Mouse (Mus musculus) spleen, postnatal 36 days (tissue): ENCODE results near the gene Cyp2d11.
"Not testable (repeated sequence)": the region's sequence is repeated elsewhere in the genome, so short reads cannot be mapped to it uniquely, and the experiment has no call there.

Experiments
- DNase-seq, 2 experiments: peaks; one replicate each; pipeline ENCODE4 v3.0.0; 2022; ENCODE audit warnings: low spot score in 2 of 2, mixed read lengths in 1 of 2

Gene Cyp2d11

DNA sequence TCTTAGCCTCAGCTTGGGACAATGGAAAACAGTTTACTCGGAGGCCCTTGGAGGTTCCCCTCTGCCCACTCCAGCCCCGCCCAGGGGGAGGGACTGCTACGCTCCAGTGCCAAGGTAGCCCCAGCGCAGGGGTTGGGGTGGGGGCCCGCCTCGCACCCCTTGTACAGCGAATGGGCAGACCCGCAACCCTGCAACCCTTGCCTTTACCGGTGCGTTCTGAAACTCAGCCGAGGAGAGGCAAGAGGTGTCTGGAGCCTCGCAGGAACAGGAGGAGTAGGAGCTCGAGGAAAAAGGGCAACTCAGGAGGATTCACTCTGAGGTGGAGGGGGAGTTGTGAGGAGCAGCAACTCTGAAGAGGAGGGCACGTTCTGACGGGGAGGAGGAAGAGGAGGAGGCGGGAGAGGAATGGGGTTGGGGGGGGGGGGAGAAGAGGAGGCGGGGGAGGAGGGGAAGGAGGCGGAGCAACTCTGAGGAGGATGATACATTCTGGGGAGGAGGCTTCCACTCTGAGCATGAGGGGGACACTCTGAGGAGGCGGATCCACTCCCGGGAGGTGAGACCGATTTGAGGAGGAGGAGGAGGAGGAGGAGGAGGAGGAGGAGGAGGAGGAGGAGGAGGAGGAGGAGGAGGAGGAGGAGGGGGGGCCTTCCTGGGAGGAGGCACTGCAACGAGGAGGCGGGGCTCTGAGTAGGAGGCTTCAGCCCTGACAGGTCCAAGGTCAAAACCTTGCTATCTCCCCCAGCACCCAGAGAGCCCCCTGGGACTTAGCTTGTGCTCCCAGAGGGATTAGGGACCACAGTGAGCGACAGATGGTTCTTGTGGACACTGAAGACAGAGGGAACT, 13.7 kb downstream of the Cyp2d11 start, which contains the start of gene Cyp2d22:
Gene Cyp2d22, minus strand, starts transcription at position 390 of the 843 bp plus-strand sequence.
- DNase-seq: peak; percentile 40 to 46

DNA sequence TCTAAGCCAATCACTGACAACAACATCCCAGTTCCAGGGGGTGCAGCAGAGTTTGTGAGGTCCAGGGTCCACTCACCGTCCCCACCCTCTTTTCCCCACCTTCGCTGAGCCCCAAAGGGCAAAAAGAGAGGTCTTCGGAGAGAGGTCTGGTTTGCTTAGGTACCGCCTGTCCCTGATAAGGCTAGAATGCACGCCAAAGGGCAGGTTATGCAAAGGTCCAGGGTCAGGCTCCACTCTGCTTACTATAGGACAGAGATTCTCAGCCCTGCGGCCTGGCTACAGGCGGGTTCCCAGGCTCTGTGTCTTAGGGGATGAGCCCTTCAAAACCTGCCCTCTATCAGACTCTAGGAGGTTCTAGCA, 14.3 kb downstream of the Cyp2d11 start:
- DNase-seq: no peak

DNA sequence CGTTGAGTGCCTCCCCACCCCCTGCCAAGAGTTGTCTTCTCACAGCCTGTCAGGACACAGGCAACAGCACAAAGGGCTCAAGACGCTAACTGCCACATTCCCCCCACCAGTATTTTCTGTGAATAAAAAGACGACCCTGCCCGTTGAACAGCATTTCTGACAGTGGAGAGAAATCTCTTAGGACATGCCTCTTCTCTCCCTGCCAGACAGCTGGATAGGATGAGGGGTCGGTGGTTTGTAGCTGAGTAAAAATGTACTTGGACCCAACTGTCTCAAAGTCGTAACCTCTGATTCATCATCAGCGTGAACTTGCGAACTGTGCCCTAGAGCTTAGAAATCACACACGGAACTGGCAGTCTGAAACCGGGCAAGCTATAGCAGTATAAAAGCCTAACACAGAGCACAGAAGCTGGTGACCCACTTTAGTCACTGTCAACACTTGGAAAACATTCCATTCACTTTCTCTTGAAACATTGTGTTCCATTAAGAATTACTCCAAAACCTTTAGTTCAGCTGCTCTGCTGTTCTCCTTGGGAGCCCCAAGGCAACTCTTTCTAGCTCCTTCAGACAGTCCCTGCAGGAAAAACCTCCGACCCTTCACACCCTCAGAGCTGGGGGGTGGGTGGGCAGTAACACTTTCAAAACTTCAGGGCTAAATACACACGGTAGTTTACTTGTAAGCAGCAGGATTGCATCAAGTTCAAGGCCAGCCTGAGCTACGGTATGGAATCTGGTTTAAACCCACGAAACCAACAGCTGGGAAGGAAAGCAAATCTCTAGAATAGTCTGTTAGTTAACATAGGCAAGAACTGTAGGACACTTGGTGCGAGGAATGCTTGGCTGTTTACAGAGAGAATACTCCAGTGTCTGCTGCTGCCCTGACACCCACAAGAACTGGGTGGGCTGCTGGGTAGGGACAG, 15.3 kb downstream of the Cyp2d11 start:
- no peak for DNase-seq

DNA sequence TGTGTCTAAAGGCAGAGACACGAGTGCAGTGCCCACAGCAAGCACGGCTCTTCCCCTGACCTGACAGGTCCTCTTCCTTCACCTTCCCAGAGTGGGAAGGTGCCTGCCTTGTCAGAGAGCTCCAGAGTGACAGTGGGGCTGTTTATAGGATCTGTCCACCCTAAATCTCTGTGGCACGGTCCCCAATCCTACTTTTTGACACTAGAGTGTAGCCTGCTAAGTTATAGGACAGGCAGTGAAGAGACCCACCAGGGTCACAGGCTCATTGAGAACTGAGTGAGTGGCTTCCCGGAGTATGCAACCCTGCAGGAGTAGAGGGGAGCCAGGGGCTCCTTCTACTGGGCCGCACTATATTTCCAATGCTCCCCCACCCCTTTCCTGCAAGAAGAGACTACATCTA, 16.1 kb downstream of the Cyp2d11 start:
- no peak for DNase-seq

- DNase-seq: no peak
Measured at GRCm38 (mm10) chr15:82376393-82377138, 17.3 kb downstream of the Cyp2d11 start.

DNA sequence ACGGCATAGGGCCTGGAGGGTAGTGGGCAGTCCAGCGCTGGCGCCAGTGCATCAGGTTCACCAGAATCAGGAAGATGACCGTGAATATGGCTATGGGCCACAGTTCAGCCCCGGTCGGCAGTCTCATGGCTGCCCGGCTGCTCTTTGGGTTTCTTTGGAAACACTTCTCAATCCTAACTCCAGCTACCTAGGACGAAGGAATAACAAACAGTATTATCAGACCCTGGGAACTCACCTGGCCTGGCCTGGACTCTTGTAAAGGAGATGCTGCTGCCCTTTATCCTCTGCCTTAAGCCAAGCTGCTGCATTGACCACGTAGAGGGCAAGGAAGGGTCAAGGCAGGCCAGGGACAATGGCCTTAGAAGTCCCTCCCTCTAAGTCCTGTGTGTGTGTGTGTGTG, 18.0 kb downstream of the Cyp2d11 start:
- no peak for DNase-seq

- no peak for DNase-seq
Measured at GRCm38 (mm10) chr15:82374437-82374836, 19.4 kb downstream of the Cyp2d11 start.

- DNase-seq: no peak
Measured at GRCm38 (mm10) chr15:82372991-82373390, 20.8 kb downstream of the Cyp2d11 start.

GRCm38 (mm10) chr15:82372446-82372845, 21.4 kb downstream of the Cyp2d11 start:
- no peak for DNase-seq

DNA sequence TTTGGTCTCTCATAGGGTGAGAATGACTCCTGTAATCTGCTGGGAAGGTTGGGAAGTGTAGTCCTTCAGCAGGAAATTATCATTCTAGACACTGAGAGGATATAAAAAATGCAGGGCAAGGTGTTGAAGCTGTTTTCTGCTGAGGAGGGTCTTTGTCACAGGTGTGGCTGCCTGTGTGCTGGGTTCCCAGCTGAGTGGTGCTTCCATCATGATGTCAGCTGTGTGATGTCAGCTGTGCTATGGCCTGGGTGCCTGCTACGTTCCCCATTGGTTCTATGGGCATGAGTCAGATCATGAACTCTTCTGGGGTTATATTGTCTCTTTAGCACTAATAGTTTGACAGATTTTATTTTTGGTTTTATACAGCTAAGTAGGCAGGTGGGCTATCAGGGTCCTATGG, 25.0 kb downstream of the Cyp2d11 start:
- DNase-seq: no peak

GRCm38 (mm10) chr15:82368146-82368545, 25.7 kb downstream of the Cyp2d11 start:
- no peak for DNase-seq

- not testable (repeated sequence) for DNase-seq
Measured at GRCm38 (mm10) chr15:82364561-82364960, 29.3 kb downstream of the Cyp2d11 start.

GRCm38 (mm10) chr15:82363801-82364200, 30.0 kb downstream of the Cyp2d11 start:
- DNase-seq: not testable (repeated sequence)

- no peak for DNase-seq
Measured at GRCm38 (mm10) chr15:82362234-82362633, 31.6 kb downstream of the Cyp2d11 start.

DNA sequence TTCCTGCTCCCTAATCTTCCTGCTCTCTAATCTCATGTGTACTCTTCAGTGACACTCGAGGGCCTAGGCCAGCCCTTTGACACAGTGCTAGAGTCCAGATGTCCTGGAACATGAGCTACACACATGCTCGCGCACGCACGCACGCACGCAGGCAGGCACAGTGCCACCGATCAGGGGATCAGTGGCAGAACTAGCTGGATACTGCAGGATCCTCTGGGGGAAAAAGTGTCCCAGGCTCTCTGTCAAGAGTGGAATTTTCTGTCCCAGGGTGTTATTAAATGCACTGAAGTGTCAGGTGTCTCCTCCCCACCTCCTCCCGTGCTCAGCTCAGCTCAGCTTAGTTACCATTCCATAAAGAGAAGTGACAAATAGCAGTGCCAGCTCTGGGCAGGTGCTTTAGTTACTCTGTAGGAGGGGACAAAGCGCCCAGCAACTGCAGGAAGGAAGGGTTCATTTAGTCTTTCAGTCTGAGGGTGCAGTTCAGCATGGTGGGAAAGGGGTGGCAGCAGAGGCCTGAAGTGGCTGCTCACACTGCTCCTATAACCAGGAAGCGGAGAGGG, 32.3 kb downstream of the Cyp2d11 start:
- no peak for DNase-seq

DNA sequence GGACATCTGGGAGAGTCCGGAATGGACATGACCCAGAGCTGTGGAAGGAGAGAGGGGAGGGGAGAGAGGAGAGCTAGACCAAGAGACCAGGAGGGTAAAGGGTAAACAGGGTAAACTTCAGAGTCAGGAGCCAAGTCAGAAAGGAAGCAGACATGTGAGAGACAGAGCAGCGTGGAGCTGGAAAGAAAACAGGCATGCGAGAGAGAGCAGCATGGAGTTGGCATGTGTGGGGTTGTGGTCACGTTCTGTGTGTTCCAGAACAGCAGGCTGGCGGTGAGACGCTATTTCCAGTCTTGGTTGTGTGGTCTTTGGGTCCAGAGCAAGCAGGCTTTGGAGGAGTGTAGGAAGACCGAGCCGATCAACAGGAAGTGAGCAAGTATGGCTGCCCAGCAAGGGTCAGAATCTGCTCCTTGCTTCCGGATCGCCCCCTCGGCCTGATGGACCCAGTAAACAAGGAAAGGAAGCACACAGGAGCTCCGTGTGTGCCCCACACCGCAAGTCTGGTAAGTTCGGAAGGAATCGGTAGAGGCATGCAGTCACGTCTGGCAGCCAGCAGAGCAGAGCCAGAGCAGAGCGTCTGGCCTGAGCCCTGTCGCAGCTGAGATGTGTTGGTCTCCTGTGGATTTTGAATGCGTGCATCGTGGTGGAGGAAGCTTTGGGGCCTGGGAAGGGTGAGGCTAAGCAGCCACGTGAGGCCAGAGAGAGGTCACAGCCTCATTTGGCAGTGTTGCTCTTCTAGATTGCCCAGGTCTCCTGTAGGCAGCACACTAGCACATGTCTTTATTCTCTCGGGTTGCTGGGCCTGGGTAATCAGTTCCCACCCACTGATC, 35.2 kb downstream of the Cyp2d11 start:
- DNase-seq: no peak

DNA sequence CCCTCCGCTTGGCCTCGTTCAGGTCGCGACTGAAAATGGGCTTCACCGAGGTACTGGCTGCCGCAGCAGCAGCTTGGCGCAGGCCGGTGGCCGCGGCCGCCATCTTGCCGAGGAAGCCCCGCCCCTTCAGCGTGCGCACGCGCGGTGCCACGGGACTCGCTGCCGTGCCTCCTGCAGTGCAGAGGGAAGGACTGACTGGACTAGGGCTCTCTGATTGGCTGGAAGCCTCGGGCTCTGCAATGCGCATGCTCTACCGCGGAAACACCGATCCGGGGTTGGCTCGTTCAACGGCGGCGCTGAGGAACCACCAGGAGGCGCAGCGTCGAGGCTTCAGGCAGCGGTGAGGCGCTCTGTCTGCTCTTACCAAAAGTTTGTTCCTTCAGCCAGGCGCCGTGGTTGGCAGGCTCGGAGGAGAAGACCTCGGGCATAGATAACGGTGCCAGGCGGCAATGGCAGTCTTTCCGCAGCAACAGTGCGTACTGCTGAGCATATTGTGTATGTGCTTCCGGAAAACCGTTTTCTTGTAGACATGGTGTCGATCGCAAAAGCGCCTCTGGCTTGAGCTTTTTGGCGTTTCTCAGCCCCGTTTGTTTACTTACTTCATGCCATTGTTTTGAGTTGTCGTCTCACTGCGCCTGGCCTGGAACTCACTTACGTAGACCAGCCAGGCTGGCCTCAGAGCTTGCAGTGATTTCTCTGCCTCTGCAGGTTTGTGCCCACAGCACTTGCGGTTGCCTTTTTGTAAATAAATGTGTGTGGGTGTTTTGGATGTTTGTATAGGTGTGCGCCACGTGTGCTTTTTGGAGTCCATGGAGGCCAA, 39.5 kb downstream of the Cyp2d11 start, which contains the start of gene Ndufa6:
Gene Ndufa6, minus strand, starts transcription at position 197 of the 820 bp plus-strand sequence.
- DNase-seq: peak; percentile 97

DNA sequence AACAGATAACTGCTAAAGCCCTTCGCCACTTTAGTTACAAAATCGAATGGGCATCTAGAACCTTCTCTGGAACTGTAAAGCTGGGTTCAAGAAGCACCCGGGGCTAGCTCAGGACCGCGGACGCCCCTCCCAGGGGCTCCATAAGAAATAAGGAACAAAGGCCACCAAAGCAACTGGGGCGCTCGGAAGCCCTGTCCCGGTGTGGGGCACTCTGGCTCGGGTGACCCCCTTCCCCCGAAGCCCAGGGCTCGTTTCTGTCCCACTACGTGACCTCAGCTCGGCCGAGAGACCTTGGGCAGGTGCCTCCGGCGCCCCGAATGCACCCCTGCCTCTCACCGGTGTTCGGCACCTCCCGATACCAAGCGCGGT, 40.1 kb downstream of the Cyp2d11 start:
- no peak for DNase-seq

DNA sequence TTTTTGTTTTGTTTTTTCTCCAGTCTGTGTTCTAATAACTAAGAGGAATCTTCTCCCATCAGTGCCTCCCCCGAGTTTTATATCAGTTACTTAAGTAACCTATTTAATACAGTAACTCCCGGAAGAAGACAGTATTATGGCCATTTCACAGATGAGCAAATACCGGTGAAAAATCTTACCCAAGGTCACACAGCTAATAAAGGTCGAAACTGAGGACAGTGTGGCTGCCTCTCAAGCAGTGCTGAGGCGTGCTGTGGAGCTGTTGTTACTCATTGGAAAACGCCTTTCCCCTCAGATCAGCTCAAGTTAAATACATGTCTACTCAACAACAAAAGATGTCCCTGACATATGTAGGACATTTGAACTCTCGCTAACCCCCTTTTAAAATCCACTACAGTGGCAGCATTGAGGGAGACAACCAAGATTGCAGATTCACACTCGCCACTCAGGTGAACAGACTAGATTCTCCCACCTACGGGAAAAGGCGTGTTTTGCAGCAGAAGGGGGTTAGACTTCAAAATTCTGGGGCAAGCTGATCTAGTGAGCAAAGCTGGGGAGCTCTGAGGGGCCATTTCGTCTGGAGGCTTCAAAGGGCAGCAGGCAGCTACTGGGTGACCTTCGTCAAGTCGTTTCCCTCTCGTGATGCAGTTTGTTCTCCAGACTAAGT, 40.6 kb downstream of the Cyp2d11 start:
- DNase-seq: no peak
